Mouse (Mus musculus) spleen, adult 12 weeks (tissue): ENCODE data around the gene Gm3618.
"Not testable (repeated sequence)": the region's sequence is repeated elsewhere in the genome, so short reads cannot be mapped to it uniquely, and the experiment has no call there.

Source experiments
- DNase-seq: peaks from one replicate; pipeline ENCODE4 v3.0.0; 2022; ENCODE audit warnings: low spot score

Gene Gm3618

GRCm38 (mm10) chr14:6343578-6343977, at the start of gene Gm3618:
Gene Gm3618 (minus strand): TSS chr14:6343678.
- DNase-seq, result not testable (repeated sequence)

- not testable (repeated sequence) for DNase-seq
Measured at GRCm38 (mm10) chr14:6390219-6390618, 46.7 kb upstream of the Gm3618 start, which contains the start of gene Gm16440. Gene Gm16440 (minus strand): TSS chr14:6390319.

- not testable (repeated sequence) for DNase-seq
Measured at GRCm38 (mm10) chr14:6304743-6305142, 38.7 kb downstream of the Gm3618 start, which contains the start of gene Gm21103. Gene Gm21103 (minus strand): TSS chr14:6304843.

- not testable (repeated sequence) for DNase-seq
Measured at GRCm38 (mm10) chr14:6286931-6287715, 56.4 kb downstream of the Gm3618 start, which contains the start of gene Gm3411. Gene Gm3411 (minus strand): TSS chr14:6287250.
